Mouse (Mus musculus) CH12.LX (cell line): ENCODE measurements around the gene Csnk2b. TPM values are rescaled to one million over a fixed set of nuclear protein-coding genes. Genes with fewer than 3 reads are reported as not detected.

Experiments used
- DNase-seq: peaks from one replicate; pipeline ENCODE4 v3.0.0-alpha.2; 2013; ENCODE audit errors: extremely low read depth
- H3K27ac ChIP-seq: 2 replicates; pipeline ENCODE4 v1.5.1; 2012; ENCODE audit warnings: low read depth, mild to moderate bottlenecking, control low read depth, moderate library complexity; ENCODE audit not compliant: insufficient read depth
- H3K27me3 ChIP-seq: replicated peaks from 2 replicates; pipeline ENCODE3; 2012; ENCODE audit warnings: inconsistent platforms
- H3K36me3 ChIP-seq, 2 experiments: replicated peaks in 1 of 2; 2 replicates each; pipeline versions ENCODE3 to v1.6.1; 2012; ENCODE audit warnings: inconsistent platforms in 1 of 2, low read length in 1 of 2, mild to moderate bottlenecking in 1 of 2, mixed read lengths in 1 of 2, moderate library complexity in 1 of 2; ENCODE audit not compliant: control insufficient read depth in 1 of 2, insufficient read depth in 1 of 2
- H3K4me1 ChIP-seq, 2 experiments: 2 replicates each; pipeline ENCODE4 v1.6.1; 2012; ENCODE audit warnings: inconsistent platforms in 1 of 2, moderate library complexity in 1 of 2; ENCODE audit not compliant: insufficient read depth in 2 of 2, control insufficient read depth in 1 of 2
- H3K4me2 ChIP-seq: 2 replicates; pipeline ENCODE4 v1.6.1; 2012; ENCODE audit warnings: low read depth, mild to moderate bottlenecking, control low read depth; ENCODE audit not compliant: poor library complexity, insufficient read depth, severe bottlenecking
- H3K4me3 ChIP-seq, 3 experiments: fragments of 150-350 bp in 1 of 3; sonication (generic) in 1 of 3; replicated peaks in 1 of 3; 2 replicates each; pipeline versions ENCODE3 to v1.5.1; 2011 to 2012; ENCODE audit warnings: low read depth in 2 of 3, low read length in 2 of 3, mild to moderate bottlenecking in 2 of 3, moderate library complexity in 2 of 3, control low read depth in 1 of 3, improper control_type of control experiment in 1 of 3, inconsistent platforms in 1 of 3, mixed read lengths in 1 of 3; ENCODE audit not compliant: poor library complexity in 1 of 3
- H3K79me2 ChIP-seq: replicated peaks from 2 replicates; pipeline ENCODE4 v1.6.1; 2012; ENCODE audit warnings: mild to moderate bottlenecking, moderate library complexity; ENCODE audit not compliant: control insufficient read depth, poor library complexity, insufficient read depth, severe bottlenecking; ENCODE audit errors: extremely low read depth
- H3K9ac ChIP-seq: 2 replicates; pipeline ENCODE4 v1.6.1; 2012; ENCODE audit warnings: low read depth, mild to moderate bottlenecking, control low read depth, moderate library complexity; ENCODE audit not compliant: insufficient read depth
- H3K9me3 ChIP-seq: replicated peaks from 2 replicates; pipeline ENCODE3; 2012; ENCODE audit warnings: low read length, inconsistent platforms, mixed read lengths
- BHLHE40 ChIP-seq: IDR thresholded peaks from 2 replicates; pipeline ENCODE4 v1.6.1; 2011; ENCODE audit warnings: mild to moderate bottlenecking, low read depth, low read length, improper control_type of control experiment
- CHD1 ChIP-seq: IDR thresholded peaks from 2 replicates; pipeline ENCODE4 v1.6.1; 2012; ENCODE audit warnings: low read depth, low read length, improper control_type of control experiment, inconsistent platforms
- CHD2 ChIP-seq: IDR thresholded peaks from 2 replicates; pipeline ENCODE4 v1.6.1; 2011; ENCODE audit warnings: low read length, improper control_type of control experiment
- CTCF ChIP-seq, 2 experiments: IDR thresholded peaks in 1 of 2; conservative IDR thresholded peaks in 1 of 2; 2 replicates each; pipeline ENCODE4 v1.5.1; 2011 to 2012; ENCODE audit warnings: low read depth in 2 of 2, low read length in 2 of 2, improper control_type of control experiment in 1 of 2, inconsistent platforms in 1 of 2, mild to moderate bottlenecking in 1 of 2, moderate library complexity in 1 of 2
- E2F4 ChIP-seq: IDR thresholded peaks from 2 replicates; pipeline ENCODE4 v1.6.1; 2011; ENCODE audit warnings: low read depth, low read length, improper control_type of control experiment; ENCODE audit not compliant: insufficient replicate concordance
- ELF1 ChIP-seq: IDR thresholded peaks from 2 replicates; pipeline ENCODE4 v1.6.1; 2014; ENCODE audit warnings: low read depth, mild to moderate bottlenecking, inconsistent platforms, low read length, improper control_type of control experiment
- EP300 ChIP-seq: IDR thresholded peaks from 2 replicates; pipeline ENCODE4 v1.6.1; 2011; ENCODE audit warnings: low read length, improper control_type of control experiment
- ETS1 ChIP-seq: conservative IDR thresholded peaks from 2 replicates; pipeline ENCODE4 v1.6.1; 2012; ENCODE audit warnings: low read depth, mild to moderate bottlenecking, inconsistent platforms, low read length, improper control_type of control experiment, moderate library complexity
- IRF4 ChIP-seq: IDR thresholded peaks from 2 replicates; pipeline ENCODE4 v1.6.1; 2014; ENCODE audit warnings: low read depth, mild to moderate bottlenecking, inconsistent platforms, low read length, improper control_type of control experiment
- JUND ChIP-seq: conservative IDR thresholded peaks from 2 replicates; pipeline ENCODE4 v1.6.1; 2011; ENCODE audit warnings: low read depth, low read length, improper control_type of control experiment
- KAT2A ChIP-seq: IDR thresholded peaks from 2 replicates; pipeline ENCODE4 v1.6.1; 2012; ENCODE audit warnings: low read length, improper control_type of control experiment, inconsistent platforms; ENCODE audit not compliant: insufficient replicate concordance
- MAFK ChIP-seq: IDR thresholded peaks from 2 replicates; pipeline ENCODE4 v1.6.1; 2011; ENCODE audit warnings: low read length, improper control_type of control experiment; ENCODE audit not compliant: insufficient replicate concordance
- MAX ChIP-seq: IDR thresholded peaks from 2 replicates; pipeline ENCODE4 v1.6.1; 2011; ENCODE audit warnings: low read length, improper control_type of control experiment
- MEF2A ChIP-seq: IDR thresholded peaks from 2 replicates; pipeline ENCODE4 v1.6.1; 2014; ENCODE audit warnings: low read depth, mild to moderate bottlenecking, inconsistent platforms, low read length, improper control_type of control experiment, borderline replicate concordance
- MXI1 ChIP-seq: IDR thresholded peaks from 2 replicates; pipeline ENCODE4 v1.6.1; 2011; ENCODE audit warnings: mild to moderate bottlenecking, low read depth, low read length, improper control_type of control experiment
- MYC ChIP-seq: IDR thresholded peaks from 2 replicates; pipeline ENCODE4 v1.6.1; 2011; ENCODE audit warnings: low read depth, mild to moderate bottlenecking, improper control_type of control experiment, low read length
- NELFE ChIP-seq: IDR thresholded peaks from 2 replicates; pipeline ENCODE4 v1.6.1; 2011; ENCODE audit warnings: low read depth, low read length, improper control_type of control experiment
- NRF1 ChIP-seq: IDR thresholded peaks from 2 replicates; pipeline ENCODE4 v1.6.1; 2014; ENCODE audit warnings: low read depth, mild to moderate bottlenecking, inconsistent platforms, low read length, improper control_type of control experiment, moderate library complexity
- PAX5 ChIP-seq: IDR thresholded peaks from 2 replicates; pipeline ENCODE4 v1.6.1; 2012; ENCODE audit warnings: low read length, inconsistent platforms, mixed read lengths
- POLR2A ChIP-seq: IDR thresholded peaks from 2 replicates; pipeline ENCODE4 v1.6.1; 2011; ENCODE audit warnings: low read depth, mild to moderate bottlenecking, improper control_type of control experiment, low read length
- RAD21 ChIP-seq: IDR thresholded peaks from 2 replicates; pipeline ENCODE4 v1.6.1; 2011; ENCODE audit warnings: low read depth, mild to moderate bottlenecking, low read length, improper control_type of control experiment, moderate library complexity
- RCOR1 ChIP-seq: conservative IDR thresholded peaks from 2 replicates; pipeline ENCODE4 v1.6.1; 2012; ENCODE audit warnings: low read depth, mild to moderate bottlenecking, inconsistent platforms, low read length, improper control_type of control experiment
- SIN3A ChIP-seq: IDR thresholded peaks from 2 replicates; pipeline ENCODE4 v1.6.1; 2012; ENCODE audit warnings: low read length, improper control_type of control experiment, inconsistent platforms
- SMC3 ChIP-seq: IDR thresholded peaks from 2 replicates; pipeline ENCODE4 v1.6.1; 2011; ENCODE audit warnings: low read depth, low read length, improper control_type of control experiment
- TCF12 ChIP-seq: IDR thresholded peaks from 2 replicates; pipeline ENCODE4 v1.6.1; 2014; ENCODE audit warnings: low read depth, mild to moderate bottlenecking, inconsistent platforms, low read length, improper control_type of control experiment
- UBTF ChIP-seq: IDR thresholded peaks from 2 replicates; pipeline ENCODE4 v1.6.1; 2012; ENCODE audit warnings: low read depth, mild to moderate bottlenecking, inconsistent platforms, low read length, improper control_type of control experiment, moderate library complexity
- USF1 ChIP-seq: IDR thresholded peaks from 2 replicates; pipeline ENCODE4 v1.6.1; 2014; ENCODE audit warnings: low read depth, mild to moderate bottlenecking, inconsistent platforms, low read length, improper control_type of control experiment
- USF2 ChIP-seq: conservative IDR thresholded peaks from 2 replicates; pipeline ENCODE4 v1.6.1; 2011; ENCODE audit warnings: low read depth, low read length, improper control_type of control experiment
- ZC3H11A ChIP-seq: IDR thresholded peaks from 2 replicates; pipeline ENCODE4 v1.6.1; 2012; ENCODE audit warnings: low read depth, mild to moderate bottlenecking, inconsistent platforms, low read length, improper control_type of control experiment
- ZKSCAN1 ChIP-seq: IDR thresholded peaks from 2 replicates; pipeline ENCODE4 v1.6.1; 2012; ENCODE audit warnings: low read depth, inconsistent platforms, low read length, improper control_type of control experiment, borderline replicate concordance
- dilution Hi-C: fragments of 300-500 bp; cut with MboI; formaldehyde crosslinking; loops from 2 replicates; pipeline ENCODE4 v1.14.3; 2020; ENCODE audit warnings: low sequenced_read_pairs; ENCODE audit not compliant: extremely low pct_unique_long_range_greater_than_20kb, extremely low pct_ligation_motif_present
- in situ Hi-C: fragments of 300-500 bp; cut with MboI; formaldehyde crosslinking; loops from 3 replicates; pipeline ENCODE4 v1.14.3; 2019; ENCODE audit warnings: low sequenced_read_pairs, low pct_ligation_motif_present, low pct_unique_long_range_greater_than_20kb, mixed read lengths
- polyA plus RNA-seq: library from polyadenylated mRNA; unstranded; fragments of >175 nt; gene quantifications from 2 replicates; pipeline ENCODE4 v1.2.1, GENCODE M21; 2012; ENCODE audit warnings: low read depth; ENCODE audit not compliant: insufficient read length
- total RNA-seq, 2 experiments: library from RNA; depleted of rRNA; stranded (reverse); fragments of 300-350 nt in 1 of 2; fragments of >200 nt in 1 of 2; gene quantifications; 2 replicates each; pipeline ENCODE4 v1.2.3; 2012 to 2014

Csnk2b gene
- total RNA-seq (2012; rRNA removed) (130 and 143 TPM in 2 replicates), total RNA-seq (2014; rRNA removed) (85.3 and 89.3 TPM in 2 replicates), polyA plus RNA-seq (267 and 348 TPM in 2 replicates)

GRCm38 (mm10) chr17:35121871-35122303 is at the start of gene Csnk2b:
Gene Csnk2b, minus strand, starts transcription at chr17:35122053.
- H3K9me3 ChIP-seq, result no peaks in the 10 kb centered on the region
- peak within 1 kb of the TSS; percentile 95 for H3K9ac ChIP-seq
- H3K27ac ChIP-seq, result peak within 1 kb of the TSS; percentile 83
- H3K4me2 ChIP-seq, result peak within 1 kb of the TSS; percentile 69
- H3K27me3 ChIP-seq, result no peaks in the 10 kb centered on the region
- dilution Hi-C loops (no loop called here), in situ Hi-C loops (no loop called here)
- peak; percentile 66 for DNase-seq
- peaks cover 40% of the 10 kb centered on the region for H3K79me2 ChIP-seq
- peaks cover 0 to 44% of the 10 kb centered on the region in 2 experiments; a peak in 2 of 4 replicates for H3K4me1 ChIP-seq
- peaks cover 34 to 46% of the 10 kb centered on the region in 2 experiments for H3K36me3 ChIP-seq
- H3K4me3 ChIP-seq, result peak within 1 kb of the TSS; percentile 95 to 99 (median 98)
- TF ChIP-seq NRF1 (peak; percentile 81), TCF12 (no peak), MEF2A (no peak), RAD21 (peak; percentile 29), CHD2 (no peak), USF2 (no peak), E2F4 (0 out of 2 replicates have a peak, but pooled peaks have one; percentile 49), JUND (no peak), ZKSCAN1 (no peak), CTCF (conservative IDR thresholded peaks at IDR 0.05 in 1 of 2, IDR thresholded peaks at IDR 0.05 in 1 of 2; ENCODE audit: low read depth in 2 of 2, low read length in 2 of 2) (peak in 1 of 2 experiments; percentile 43; a peak in 2 of 4 replicates)

- dilution Hi-C loops, result no loop called here
- Histone ChIP-seq H3K4me3 (no peak overlapping the region), H3K9ac (no peak overlapping the region), H3K9me3 (no peaks in the 10 kb centered on the region), H3K27me3 (no peaks in the 10 kb centered on the region), H3K79me2 (peaks cover 15% of the 10 kb centered on the region), H3K27ac (no peak overlapping the region), H3K4me1 (peaks cover 11 to 44% of the 10 kb centered on the region in 2 experiments), H3K36me3 (peaks cover 0 to 5% of the 10 kb centered on the region in 2 experiments), H3K4me2 (no peak overlapping the region)
- peak; percentile 76 for DNase-seq
- in situ Hi-C loops, result no loop called here
- TF ChIP-seq ETS1, result no peak
- TF ChIP-seq E2F4, result no peak
- TF ChIP-seq BHLHE40, result no peak
- no peak for TF ChIP-seq NRF1
- TF ChIP-seq MAX, result no peak
- no peak for TF ChIP-seq POLR2A
- TF ChIP-seq TCF12, result no peak
- peak; percentile 84 for TF ChIP-seq SMC3
- no peak for TF ChIP-seq MEF2A
- TF ChIP-seq PAX5, result no peak
- TF ChIP-seq USF2, result no peak
- no peak for TF ChIP-seq RCOR1
- no peak for TF ChIP-seq MAFK
- TF ChIP-seq ZKSCAN1, result no peak
- TF ChIP-seq CTCF (conservative IDR thresholded peaks at IDR 0.05 in 1 of 2, IDR thresholded peaks at IDR 0.05 in 1 of 2; ENCODE audit: low read depth in 2 of 2, low read length in 2 of 2), result peak; percentile 41 to 82; a peak in 2 of 4 replicates
- no peak for TF ChIP-seq IRF4
- no peak for TF ChIP-seq EP300
- no peak for TF ChIP-seq MYC
- TF ChIP-seq USF1, result no peak
- TF ChIP-seq MXI1, result no peak
- TF ChIP-seq CHD1, result no peak
- no peak for TF ChIP-seq ELF1
- peak; percentile 57; the same call in 1 of the 2 replicates for TF ChIP-seq ZC3H11A
- TF ChIP-seq KAT2A, result no peak
- TF ChIP-seq JUND, result no peak
- no peak for TF ChIP-seq SIN3A
- TF ChIP-seq NELFE, result no peak
- no peak for TF ChIP-seq UBTF
These were observed 46.8 kb upstream of the Csnk2b start for GRCm38 (mm10) chr17:35168541-35169207.
